Mouse (Mus musculus) limb, embryonic 15.5 days (tissue): ENCODE measurements at regions not wholly inside any gene's neighbourhood (a gene's known extent, or its start where the extent isn't known, plus 50 kb on each side); places are given as distances from the start of the nearest gene placed in this dataset.

Source experiments
- ATAC-seq: fragments of 200-750 bp; cut with Nextera tagmentation; 2 replicates; pipeline ENCODE4 v1.8.0; 2017; ENCODE audit warnings: low read depth, moderate TSS enrichment; ENCODE audit not compliant: insufficient number of reproducible peaks, low FRiP score, low TSS enrichment
- H3K27ac ChIP-seq: fragments of 300-500 bp; sonication (generic); 2 replicates; pipeline ENCODE4 v1.5.1; 2015; ENCODE audit warnings: moderate library complexity, mild to moderate bottlenecking, inconsistent platforms
- H3K27me3 ChIP-seq: fragments of 300-500 bp; sonication (generic); 2 replicates; pipeline ENCODE4 v1.6.1; 2015; ENCODE audit warnings: inconsistent platforms
- H3K36me3 ChIP-seq: fragments of 300-500 bp; sonication (generic); 2 replicates; pipeline ENCODE4 v1.6.1; 2015; ENCODE audit warnings: inconsistent platforms
- H3K4me1 ChIP-seq: fragments of 300-500 bp; sonication (generic); 2 replicates; pipeline ENCODE4 v1.6.1; 2015; ENCODE audit warnings: inconsistent platforms
- H3K4me2 ChIP-seq: fragments of 300-500 bp; sonication (generic); 2 replicates; pipeline ENCODE4 v1.6.1; 2015; ENCODE audit warnings: mild to moderate bottlenecking, inconsistent platforms
- H3K4me3 ChIP-seq: fragments of 300-500 bp; sonication (generic); 2 replicates; pipeline ENCODE4 v1.5.1; 2015; ENCODE audit warnings: mild to moderate bottlenecking, inconsistent platforms
- H3K9ac ChIP-seq: fragments of 300-500 bp; sonication (generic); 2 replicates; pipeline ENCODE4 v1.6.1; 2015; ENCODE audit warnings: inconsistent platforms
- H3K9me3 ChIP-seq: fragments of 300-500 bp; sonication (generic); 2 replicates; pipeline ENCODE4 v1.6.1; 2016; ENCODE audit warnings: inconsistent platforms
- WGBS: fragments of 180-500 bp; shearing (Covaris S2); methylation state at CpG from one replicate; pipeline ENCODE4 v1.1.7; 2015; 5-methylcytosine and 5-hydroxymethylcytosine counted together

- no peak for ATAC-seq
- WGBS, result 60% methylated on average over 3 of the region's 3 CpGs
- H3K9me3 ChIP-seq, result no peaks in the 10 kb centered on the region
These were observed 672.4 kb upstream of the Tbl1xr1 start for GRCm38 (mm10) chr3:21404058-21404457.

GRCm38 (mm10) chr3:21407077-21407476 lies 669.4 kb upstream of the Tbl1xr1 start:
- no peak overlapping the region for H3K27ac ChIP-seq
- H3K4me1 ChIP-seq, result no peaks in the 10 kb centered on the region
- H3K27me3 ChIP-seq, result no peaks in the 10 kb centered on the region
- no peak overlapping the region for H3K4me2 ChIP-seq
- H3K9ac ChIP-seq, result no peak overlapping the region
- 83% methylated on average over 5 of the region's 5 CpGs for WGBS
- no peak overlapping the region for H3K4me3 ChIP-seq
- ATAC-seq, result no peak
- no peaks in the 10 kb centered on the region for H3K9me3 ChIP-seq
- H3K36me3 ChIP-seq, result no peaks in the 10 kb centered on the region

More at GRCm38 (mm10) chr3:21404058-21404457, 672.4 kb upstream of the Tbl1xr1 start:
- Histone ChIP-seq H3K4me3 (no peak overlapping the region), H3K36me3 (no peaks in the 10 kb centered on the region), H3K27ac (no peak overlapping the region), H3K4me1 (no peaks in the 10 kb centered on the region), H3K9ac (no peak overlapping the region), H3K27me3 (no peaks in the 10 kb centered on the region), H3K4me2 (no peak overlapping the region)

- whole genome bisulfite sequencing, result 85% methylated on average over 2 of the region's 2 CpGs
- no peaks in the 10 kb centered on the region for H3K27me3 ChIP-seq
- no peaks in the 10 kb centered on the region for H3K9me3 ChIP-seq
- no peaks in the 10 kb centered on the region for H3K36me3 ChIP-seq
- H3K27ac ChIP-seq, result no peak overlapping the region
- no peak for ATAC-seq
- no peak overlapping the region for H3K4me3 ChIP-seq
- no peaks in the 10 kb centered on the region for H3K4me1 ChIP-seq
- H3K9ac ChIP-seq, result no peak overlapping the region
- H3K4me2 ChIP-seq, result no peak overlapping the region
These were observed 664.4 kb upstream of the Tbl1xr1 start for GRCm38 (mm10) chr3:21412010-21412409.

GRCm38 (mm10) chr3:21423139-21423538 lies 653.3 kb upstream of the Tbl1xr1 start:
- Histone ChIP-seq H3K27ac (no peak overlapping the region), H3K9me3 (no peaks in the 10 kb centered on the region), H3K4me1 (no peaks in the 10 kb centered on the region), H3K4me2 (no peak overlapping the region), H3K36me3 (no peaks in the 10 kb centered on the region), H3K9ac (no peak overlapping the region), H3K4me3 (no peak overlapping the region), H3K27me3 (no peaks in the 10 kb centered on the region)
- 67% methylated on average over 5 of the region's 5 CpGs for WGBS
- ATAC-seq, result no peak

- H3K4me1 ChIP-seq, result no peaks in the 10 kb centered on the region
- no peak overlapping the region for H3K4me3 ChIP-seq
- no peak for ATAC-seq
- H3K27ac ChIP-seq, result no peak overlapping the region
- H3K27me3 ChIP-seq, result no peaks in the 10 kb centered on the region
- H3K36me3 ChIP-seq, result no peaks in the 10 kb centered on the region
- no peak overlapping the region for H3K4me2 ChIP-seq
- 81% methylated on average over 6 of the region's 6 CpGs for WGBS
- no peaks in the 10 kb centered on the region for H3K9me3 ChIP-seq
- H3K9ac ChIP-seq, result no peak overlapping the region
These were observed 649.9 kb upstream of the Tbl1xr1 start for GRCm38 (mm10) chr3:21426538-21426937.

- 0 out of 2 replicates have a peak overlapping the region, but pooled peaks have one; percentile 11 for H3K27ac ChIP-seq
- no peaks in the 10 kb centered on the region for H3K27me3 ChIP-seq
- no peak for ATAC-seq
These were observed 648.9 kb upstream of the Tbl1xr1 start for GRCm38 (mm10) chr3:21427408-21428031.

GRCm38 (mm10) chr3:21428120-21428519 lies 648.3 kb upstream of the Tbl1xr1 start:
- Histone ChIP-seq H3K4me3 (no peak overlapping the region), H3K9ac (no peak overlapping the region), H3K4me1 (no peaks in the 10 kb centered on the region), H3K27ac (0 out of 2 replicates have a peak overlapping the region, but pooled peaks have one; percentile 11), H3K9me3 (no peaks in the 10 kb centered on the region), H3K36me3 (no peaks in the 10 kb centered on the region), H3K27me3 (no peaks in the 10 kb centered on the region), H3K4me2 (no peak overlapping the region)
- ATAC-seq, result no peak
- 39% methylated on average over 2 of the region's 2 CpGs for WGBS

More at GRCm38 (mm10) chr3:21427408-21428031, 648.9 kb upstream of the Tbl1xr1 start:
- no peak overlapping the region for H3K4me3 ChIP-seq
- no peak overlapping the region for H3K9ac ChIP-seq
- no peaks in the 10 kb centered on the region for H3K36me3 ChIP-seq
- WGBS, result 39% methylated on average over 6 of the region's 6 CpGs
- H3K4me1 ChIP-seq, result no peaks in the 10 kb centered on the region
- H3K9me3 ChIP-seq, result no peaks in the 10 kb centered on the region
- H3K4me2 ChIP-seq, result no peak overlapping the region

GRCm38 (mm10) chr3:21464245-21464644 lies 612.2 kb upstream of the Tbl1xr1 start:
- Histone ChIP-seq H3K4me1 (0 out of 2 replicates have a peak, but pooled peaks cover 3% of the 10 kb centered on the region), H3K9ac (no peak overlapping the region), H3K9me3 (no peaks in the 10 kb centered on the region), H3K36me3 (no peaks in the 10 kb centered on the region), H3K27ac (no peak overlapping the region), H3K4me2 (no peak overlapping the region), H3K27me3 (no peaks in the 10 kb centered on the region), H3K4me3 (no peak overlapping the region)
- no peak for ATAC-seq
- 68% methylated on average over 4 of the region's 4 CpGs for WGBS

GRCm38 (mm10) chr3:21466113-21466645 lies 610.3 kb upstream of the Tbl1xr1 start:
- Histone ChIP-seq H3K9ac (no peak overlapping the region), H3K9me3 (no peaks in the 10 kb centered on the region), H3K4me1 (0 out of 2 replicates have a peak, but pooled peaks cover 3% of the 10 kb centered on the region), H3K4me2 (no peak overlapping the region), H3K4me3 (no peak overlapping the region), H3K27me3 (no peaks in the 10 kb centered on the region), H3K27ac (no peak overlapping the region), H3K36me3 (no peaks in the 10 kb centered on the region)
- WGBS, result 47% methylated on average over 7 of the region's 7 CpGs
- no peak for ATAC-seq

GRCm38 (mm10) chr3:21477366-21477765 lies 599.1 kb upstream of the Tbl1xr1 start:
- peak; percentile 61; the same call in 1 of the 2 replicates for ATAC-seq
- WGBS, result 30% methylated on average over 4 of the region's 4 CpGs

GRCm38 (mm10) chr3:21479021-21479795 lies 597.2 kb upstream of the Tbl1xr1 start:
- no peak overlapping the region for H3K4me3 ChIP-seq
- H3K9ac ChIP-seq, result no peak overlapping the region
- H3K9me3 ChIP-seq, result no peaks in the 10 kb centered on the region
- H3K27me3 ChIP-seq, result no peaks in the 10 kb centered on the region
- 23% methylated on average over 5 of the region's 5 CpGs for WGBS
- H3K4me2 ChIP-seq, result no peak overlapping the region
- H3K4me1 ChIP-seq, result peaks cover 13% of the 10 kb centered on the region
- peak overlapping the region; percentile 63 for H3K27ac ChIP-seq
- H3K36me3 ChIP-seq, result no peaks in the 10 kb centered on the region
- peak; percentile 88 for ATAC-seq

More at GRCm38 (mm10) chr3:21477366-21477765, 599.1 kb upstream of the Tbl1xr1 start:
- Histone ChIP-seq H3K27me3 (no peaks in the 10 kb centered on the region), H3K4me1 (peaks cover 13% of the 10 kb centered on the region), H3K27ac (no peak overlapping the region), H3K4me3 (no peak overlapping the region), H3K9me3 (no peaks in the 10 kb centered on the region), H3K9ac (no peak overlapping the region), H3K4me2 (no peak overlapping the region), H3K36me3 (no peaks in the 10 kb centered on the region)

GRCm38 (mm10) chr3:21479846-21480245 lies 596.6 kb upstream of the Tbl1xr1 start:
- ATAC-seq, result no peak

More at GRCm38 (mm10) chr3:21479846-21480245, 596.6 kb upstream of the Tbl1xr1 start:
- H3K9me3 ChIP-seq, result no peaks in the 10 kb centered on the region
- peaks cover 13% of the 10 kb centered on the region for H3K4me1 ChIP-seq
- H3K9ac ChIP-seq, result no peak overlapping the region
- no peak overlapping the region for H3K4me2 ChIP-seq
- H3K36me3 ChIP-seq, result no peaks in the 10 kb centered on the region
- no peaks in the 10 kb centered on the region for H3K27me3 ChIP-seq
- H3K27ac ChIP-seq, result no peak overlapping the region; the same call in 1 of the 2 replicates
- no peak overlapping the region for H3K4me3 ChIP-seq
